14 mouse cellular contexts compared by ENCODE assay signal in the genomic region with DNA sequence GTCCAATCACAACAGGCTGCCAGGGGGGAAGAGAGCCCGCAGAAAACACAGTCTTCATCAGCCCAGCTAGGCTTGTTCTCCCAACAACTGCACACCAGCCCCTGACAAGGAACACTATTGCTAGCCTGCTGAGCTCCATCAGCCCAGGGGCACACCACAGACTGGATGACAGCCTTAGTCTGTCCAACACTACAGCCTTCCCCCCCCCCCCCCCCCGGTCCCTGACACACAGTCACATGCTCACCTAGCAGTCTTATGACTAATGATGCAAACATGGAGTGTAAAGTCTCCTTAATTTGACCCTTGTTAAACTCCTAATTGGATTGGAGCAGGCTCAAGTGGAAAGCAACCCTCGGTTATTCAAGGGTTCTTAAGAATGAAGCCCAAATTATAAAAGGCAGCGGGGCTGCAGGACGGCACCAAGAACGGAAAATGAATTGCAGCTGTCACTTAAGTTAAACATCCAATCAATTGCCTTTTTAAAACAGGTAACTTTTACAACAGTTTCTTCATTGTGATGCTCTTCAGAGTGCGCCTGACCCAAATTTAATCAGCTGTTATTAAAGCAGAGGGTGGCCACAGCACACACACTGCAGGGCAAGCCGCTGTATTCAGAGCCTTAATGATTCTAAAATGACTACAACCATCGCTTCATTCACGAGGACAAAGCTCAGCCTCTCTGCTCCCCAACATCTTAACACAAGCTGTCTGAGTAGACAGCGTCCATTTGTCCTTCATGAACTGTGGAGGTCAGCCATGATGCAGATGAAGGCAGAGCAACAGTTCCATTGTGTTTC. TPM values are rescaled to one million over a fixed set of nuclear protein-coding genes. Genes with fewer than 3 reads are reported as not detected.
DNase-seq lines count a peak whose midpoint lies in the region; ATAC-seq and TF ChIP-seq lines count a peak whose summit lies in the region.
"Had no signal": no experiment of that assay in that cellular context is flagged by ENCODE, and none has a peak within 500 bp of the region (broad histone marks: within the 10 kb centered on the region; RNA-seq: fewer than 3 reads in every experiment).

No protein-coding gene starts in this region.

- H3K4me3 ChIP-seq in forebrain, embryonic 16.5 days (replicated peaks; ENCODE audit: low read length): no peak overlapping the region
- H3K4me3 ChIP-seq in midbrain, embryonic 11.5 days (ENCODE audit: low read depth, low read length): no peak overlapping the region
- H3K4me3 ChIP-seq in kidney, adult 2 months (ENCODE audit: insufficient read depth, low read depth, low read length): no peak overlapping the region

- no peak overlapping the region for H3K27ac ChIP-seq in forebrain, embryonic 16.5 days (ENCODE audit: low read length)
- peak overlapping the region; percentile 70 for H3K27ac ChIP-seq in midbrain, embryonic 11.5 days (ENCODE audit: low read depth, low read length)
- no peak overlapping the region for H3K27ac ChIP-seq in kidney, adult 2 months (ENCODE audit: insufficient read depth, low read depth, low read length)

- TF ChIP-seq CTCF in kidney, adult 2 months (conservative IDR thresholded peaks at IDR 0.05; ENCODE audit: insufficient read depth, insufficient read length, low read depth, low read length): no peak

- TF ChIP-seq POLR2A in kidney, adult 2 months (IDR thresholded peaks at IDR 0.05; ENCODE audit: low read depth, low read length): no peak

- peaks cover 15% of the 10 kb centered on the region for H3K27me3 ChIP-seq in forebrain, embryonic 16.5 days (replicated peaks; ENCODE audit: control insufficient read depth, insufficient read depth, low read length)
- no peaks in the 10 kb centered on the region; the same call in 1 of the 2 replicates for H3K27me3 ChIP-seq in midbrain, embryonic 11.5 days (ENCODE audit: control insufficient read depth, insufficient read depth, low read length)
- no peaks in the 10 kb centered on the region for H3K27me3 ChIP-seq in kidney, adult 2 months (replicated peaks; ENCODE audit: control insufficient read depth, insufficient read depth, low read length)

- no peaks in the 10 kb centered on the region for H3K36me3 ChIP-seq in forebrain, embryonic 16.5 days (ENCODE audit: control insufficient read depth, insufficient read depth)
- H3K36me3 ChIP-seq in midbrain, embryonic 11.5 days (ENCODE audit: control insufficient read depth, insufficient read depth, low read length): no peaks in the 10 kb centered on the region
- H3K36me3 ChIP-seq in kidney, adult 2 months (ENCODE audit: control insufficient read depth, insufficient read depth, low read length): no peaks in the 10 kb centered on the region

- no peak overlapping the region for H3K9ac ChIP-seq in forebrain, embryonic 16.5 days (replicated peaks; ENCODE audit: low read depth, low read length)
- peak overlapping the region; percentile 12; the same call in 1 of the 2 replicates for H3K9ac ChIP-seq in midbrain, embryonic 11.5 days (ENCODE audit: low read length)

- DNase-seq in lung, postnatal 36 days: peak; percentile 6
- no peak for DNase-seq in lung, postnatal 4 days
- peak; percentile 94 for DNase-seq in midbrain, embryonic 11.5 days (ENCODE audit: low spot score, missing footprints)
- DNase-seq in kidney, adult 2 months: no peak
- DNase-seq in liver: no peak
- no peak for DNase-seq in left cerebral cortex, adult 18-20 months (ENCODE audit: low spot score in 2 of 2)
- DNase-seq in right cerebral cortex, postnatal 10 days (ENCODE audit: low spot score in 2 of 2): no peak
- DNase-seq: adrenal gland, adult 8-10 months; heart, postnatal 10 days; kidney, postnatal 25 days; right cerebral cortex, postnatal 25 days; thymus, adult 2 months had no signal

- no peaks in the 10 kb centered on the region for H3K9me3 ChIP-seq in forebrain, embryonic 16.5 days (ENCODE audit: control insufficient read depth, low read length)
- H3K9me3 ChIP-seq in midbrain, embryonic 11.5 days (ENCODE audit: control insufficient read depth, low read length): no peaks in the 10 kb centered on the region

- WGBS in forebrain, embryonic 16.5 days: 5% methylated on average over 11 of the region's 11 CpGs
- WGBS in midbrain, embryonic 11.5 days: 23% methylated on average over 11 of the region's 11 CpGs
- WGBS in kidney, adult 2 months: 70% methylated on average over 11 of the region's 11 CpGs

- peaks cover 29% of the 10 kb centered on the region for H3K4me1 ChIP-seq in forebrain, embryonic 16.5 days (replicated peaks; ENCODE audit: control insufficient read depth, insufficient read depth, low read length)
- H3K4me1 ChIP-seq in midbrain, embryonic 11.5 days (ENCODE audit: control insufficient read depth, insufficient read depth, low read length): peaks cover 44% of the 10 kb centered on the region
- no peaks in the 10 kb centered on the region for H3K4me1 ChIP-seq in kidney, adult 2 months (ENCODE audit: control insufficient read depth, insufficient read depth, low read length)

- H3K4me2 ChIP-seq in forebrain, embryonic 16.5 days (ENCODE audit: low read length): peak overlapping the region; percentile 11; the same call in 1 of the 2 replicates
- H3K4me2 ChIP-seq in midbrain, embryonic 11.5 days: peak overlapping the region; percentile 29; the same call in 1 of the 2 replicates

- peak; percentile 57 for ATAC-seq in forebrain, embryonic 16.5 days
- peak; percentile 85 for ATAC-seq in midbrain, embryonic 11.5 days (ENCODE audit: low FRiP score)

RNA-seq across cellular contexts. Expression of a gene that starts 26.3 kb away (rescaled TPM):
- 17.5 and 32.2 TPM in 2 replicates for polyA plus RNA-seq in forebrain, embryonic 16.5 days (2015; fragmentation: Nextera tagmentation; extraction: Ambion mirVana)
- polyA plus RNA-seq in midbrain, embryonic 11.5 days (2014; fragmentation: Nextera tagmentation; extraction: Ambion mirVana): 92.8 and 102 TPM in 2 replicates
- polyA plus RNA-seq in kidney, adult 2 months (2012; rRNA removed): 0.05 and 0.08 TPM in 2 replicates
- total RNA-seq in left cerebral cortex, adult 18-20 months (2021): 1 to 10 TPM; 1.8 to 2.1 TPM
- total RNA-seq: liver, adult 2 months had no signal
- polyA plus RNA-seq: liver, adult 2 months; thymus, adult 2 months had no signal

Comparison
In these comparisons a context has a peak if more than half of its experiments do, and no peak if none do; other contexts are left out.
1. DNase-seq: peak in lung, postnatal 36 days (single experiment) and midbrain, embryonic 11.5 days (single experiment); none in lung, postnatal 4 days (0 of 2), kidney, adult 2 months (single experiment), liver (single experiment), left cerebral cortex, adult 18-20 months (0 of 2) and right cerebral cortex, postnatal 10 days (0 of 2).
2. RNA of a gene that starts 26.3 kb away (polyA plus RNA-seq): 92.8 to 102 TPM in midbrain, embryonic 11.5 days and 17.5 to 32.2 TPM in forebrain, embryonic 16.5 days; 0.05 to 0.08 TPM in kidney, adult 2 months; every median in the first group is over 10 times any median in the second.